Mouse (Mus musculus): ENCODE results near the gene Xirp1.

- no peak for TF ChIP-seq POLR2A (IDR thresholded peaks at IDR 0.05; ENCODE audit: low read depth, low read length)
- no peak for TF ChIP-seq ZNF384 (IDR thresholded peaks at IDR 0.05; ENCODE audit: low read depth, low read length)
- no peak for TF ChIP-seq CTCF (conservative IDR thresholded peaks at IDR 0.05 in 1 of 2, IDR thresholded peaks at IDR 0.05 in 1 of 2; ENCODE audit: low read depth in 2 of 2, low read length in 2 of 2)
- TF ChIP-seq MAZ (IDR thresholded peaks at IDR 0.05; ENCODE audit: low read depth, low read length), result no peak
- TF ChIP-seq ZC3H11A (IDR thresholded peaks at IDR 0.05; ENCODE audit: low read depth, low read length), result no peak
- TF ChIP-seq MAX (IDR thresholded peaks at IDR 0.05; ENCODE audit: low read length), result no peak
- TF ChIP-seq ZMIZ1 (IDR thresholded peaks at IDR 0.05; ENCODE audit: low read depth, low read length), result no peak
- TF ChIP-seq POLR2AphosphoS2 (IDR thresholded peaks at IDR 0.05; ENCODE audit: low read depth, low read length), result no peak
- TF ChIP-seq ZKSCAN1 (IDR thresholded peaks at IDR 0.05; ENCODE audit: borderline replicate concordance, low read depth, low read length), result no peak
- no peak for TF ChIP-seq TCF12 (IDR thresholded peaks at IDR 0.05; ENCODE audit: low read depth, low read length)
- TF ChIP-seq EP300 (IDR thresholded peaks at IDR 0.05; ENCODE audit: low read length), result no peak
- TF ChIP-seq RCOR1 (conservative IDR thresholded peaks at IDR 0.05; ENCODE audit: low read depth, low read length), result no peak
- TF ChIP-seq MEF2A (IDR thresholded peaks at IDR 0.05; ENCODE audit: borderline replicate concordance, low read depth, low read length), result no peak
- TF ChIP-seq USF1 (IDR thresholded peaks at IDR 0.05; ENCODE audit: low read depth, low read length), result no peak
Observed at GRCm38 (mm10) chr9:120049407-120049806, 26.0 kb upstream of the Xirp1 start.
